Mouse (Mus musculus) ES-E14 (cell line): ENCODE data around the gene Gm21961. TPM values are rescaled to one million over a fixed set of nuclear protein-coding genes. Genes with fewer than 3 reads are reported as not detected.

ENCODE experiments used
- DNase-seq: peaks from one replicate; pipeline ENCODE4 v3.0.0-alpha.2; 2013; ENCODE audit warnings: low read depth, low spot score
- H3K27ac ChIP-seq: 2 replicates; pipeline ENCODE4 v1.5.1; 2012; ENCODE audit warnings: low read depth, mild to moderate bottlenecking, low read length, moderate library complexity, mixed read lengths; ENCODE audit not compliant: poor library complexity, insufficient read depth, severe bottlenecking
- H3K36me3 ChIP-seq: 2 replicates; pipeline ENCODE4 v1.6.1; 2012; ENCODE audit warnings: mild to moderate bottlenecking, low read length, moderate library complexity, mixed read lengths; ENCODE audit not compliant: control insufficient read depth, poor library complexity, insufficient read depth, severe bottlenecking
- H3K4me1 ChIP-seq, 2 experiments: fragments of 150-350 bp in 1 of 2; sonication (generic) in 1 of 2; 2 replicates each; pipeline ENCODE4 v1.6.1; 2012; ENCODE audit warnings: low read length in 2 of 2, mild to moderate bottlenecking in 1 of 2, mixed read lengths in 1 of 2; ENCODE audit not compliant: control insufficient read depth in 2 of 2, insufficient read depth in 2 of 2, poor library complexity in 1 of 2
- H3K4me3 ChIP-seq, 2 experiments: fragments of 150-350 bp in 1 of 2; sonication (generic) in 1 of 2; 2 replicates each; pipeline ENCODE4 v1.5.1; 2012; ENCODE audit warnings: low read length in 2 of 2, low read depth in 1 of 2, mild to moderate bottlenecking in 1 of 2, mixed read lengths in 1 of 2; ENCODE audit not compliant: insufficient read depth in 1 of 2, poor library complexity in 1 of 2, severe bottlenecking in 1 of 2
- H3K9ac ChIP-seq: 2 replicates; pipeline ENCODE4 v1.6.1; 2012; ENCODE audit warnings: low read depth, mild to moderate bottlenecking, low read length, mixed read lengths; ENCODE audit not compliant: poor library complexity, insufficient read depth, severe bottlenecking
- H3K9me3 ChIP-seq: fragments of 150-350 bp; sonication (generic); 2 replicates; pipeline ENCODE4 v1.6.1; 2012; ENCODE audit warnings: low read depth, mild to moderate bottlenecking, low read length; ENCODE audit not compliant: control insufficient read depth, insufficient read depth
- CHD2 ChIP-seq: IDR thresholded peaks from 2 replicates; pipeline ENCODE4 v1.6.1; 2014; ENCODE audit warnings: mild to moderate bottlenecking, low read depth, low read length, inconsistent platforms
- HCFC1 ChIP-seq: IDR thresholded peaks from 2 replicates; pipeline ENCODE4 v1.6.1; 2012; ENCODE audit warnings: low read length, inconsistent platforms, borderline replicate concordance; ENCODE audit not compliant: insufficient read depth
- MAFK ChIP-seq: IDR thresholded peaks from 2 replicates; pipeline ENCODE4 v1.6.1; 2014; ENCODE audit warnings: mild to moderate bottlenecking, low read depth, low read length, inconsistent platforms; ENCODE audit not compliant: insufficient read depth
- ZC3H11A ChIP-seq: IDR thresholded peaks from 2 replicates; pipeline ENCODE4 v1.6.1; 2012; ENCODE audit warnings: low read depth, mild to moderate bottlenecking, inconsistent platforms, low read length, borderline replicate concordance
- ZNF384 ChIP-seq: IDR thresholded peaks from 2 replicates; pipeline ENCODE4 v1.6.1; 2012; ENCODE audit warnings: low read depth, low read length, inconsistent platforms
- in situ Hi-C, 2 experiments: fragments of 600-800 bp; cut with MboI; formaldehyde crosslinking; loops; one replicate each; pipeline ENCODE4 v1.15.1; 2025; ENCODE audit warnings: low sequenced_read_pairs in 2 of 2, inconsistent platforms in 1 of 2; ENCODE audit not compliant: unreplicated experiment in 2 of 2
- total RNA-seq: library from RNA; depleted of rRNA; stranded (reverse); fragments of 300-350 nt; gene quantifications from 2 replicates; pipeline ENCODE4 v1.2.3, GENCODE M21; 2012; rRNA removed

Gene Gm21961
- total RNA-seq, 1 experiment, result not detected

- H3K36me3 ChIP-seq, result no peaks in the 10 kb centered on the region
- in situ Hi-C loops, result no loop called here
- H3K4me1 ChIP-seq, result no peaks in the 10 kb centered on the region
- TF ChIP-seq MAFK (no peak), ZC3H11A (no peak)
- H3K4me3 ChIP-seq, result no peak overlapping the region
- no peak overlapping the region for H3K27ac ChIP-seq
- H3K9ac ChIP-seq, result no peak overlapping the region
- DNase-seq, result no peak
- no peaks in the 10 kb centered on the region for H3K9me3 ChIP-seq
Observed at GRCm38 (mm10) chr15:64994498-64994897, 20.2 kb downstream of the Gm21961 start.

GRCm38 (mm10) chr15:64979976-64980375, 34.7 kb downstream of the Gm21961 start:
- Histone ChIP-seq H3K36me3 (no peaks in the 10 kb centered on the region), H3K4me1 (no peaks in the 10 kb centered on the region), H3K27ac (no peak overlapping the region), H3K4me3 (no peak overlapping the region), H3K9me3 (no peaks in the 10 kb centered on the region), H3K9ac (no peak overlapping the region)
- TF ChIP-seq HCFC1 (no peak), ZNF384 (no peak), MAFK (no peak)
- no peak for DNase-seq
- in situ Hi-C loops, result no loop called here

- no peak for DNase-seq
- H3K27ac ChIP-seq, result no peak overlapping the region
- no peaks in the 10 kb centered on the region for H3K9me3 ChIP-seq
- H3K4me3 ChIP-seq, result no peak overlapping the region
- TF ChIP-seq ZNF384, result no peak
- TF ChIP-seq HCFC1, result no peak
- no peak for TF ChIP-seq CHD2
- TF ChIP-seq ZC3H11A, result no peak
- no peak for TF ChIP-seq MAFK
- no peaks in the 10 kb centered on the region for H3K36me3 ChIP-seq
- H3K4me1 ChIP-seq, result no peaks in the 10 kb centered on the region
- no peak overlapping the region for H3K9ac ChIP-seq
- in situ Hi-C loops, result no loop called here
Observed at GRCm38 (mm10) chr15:64976044-64976805, 38.5 kb downstream of the Gm21961 start.

Other genes with a start within 250 kb of the Gm21961 start
- not detected in 2 replicates for gene Gm21798, start 197.2 kb downstream of the Gm21961 start, total RNA-seq